Mouse (Mus musculus) left cerebral cortex, adult 6 months (tissue): ENCODE measurements around the gene Cela2a. TPM values are rescaled to one million over a fixed set of nuclear protein-coding genes. Genes with fewer than 3 reads are reported as not detected.

ENCODE experiments used
- long read RNA-seq, 2 experiments: library from polyadenylated mRNA; unstranded; transcript quantifications; one replicate each; pipeline ENCODE4 v2.0.0; 2019 to 2020
- polyA plus RNA-seq: library from polyadenylated mRNA; unstranded; fragments of <200 nt; fragmentation: Nextera tagmentation; gene quantifications from 2 replicates; pipeline ENCODE4 v1.2.3, GENCODE M21; 2021

Cela2a gene
- not detected in 2 replicates for polyA plus RNA-seq
- long read RNA-seq, experiment 1, result 0 reads
- long read RNA-seq, experiment 2, result 0 reads

GRCm38 (mm10) chr4:141826060-141826459, at the start of gene Cela2a:
Gene Cela2a (minus strand): TSS chr4:141826160.

DNA sequence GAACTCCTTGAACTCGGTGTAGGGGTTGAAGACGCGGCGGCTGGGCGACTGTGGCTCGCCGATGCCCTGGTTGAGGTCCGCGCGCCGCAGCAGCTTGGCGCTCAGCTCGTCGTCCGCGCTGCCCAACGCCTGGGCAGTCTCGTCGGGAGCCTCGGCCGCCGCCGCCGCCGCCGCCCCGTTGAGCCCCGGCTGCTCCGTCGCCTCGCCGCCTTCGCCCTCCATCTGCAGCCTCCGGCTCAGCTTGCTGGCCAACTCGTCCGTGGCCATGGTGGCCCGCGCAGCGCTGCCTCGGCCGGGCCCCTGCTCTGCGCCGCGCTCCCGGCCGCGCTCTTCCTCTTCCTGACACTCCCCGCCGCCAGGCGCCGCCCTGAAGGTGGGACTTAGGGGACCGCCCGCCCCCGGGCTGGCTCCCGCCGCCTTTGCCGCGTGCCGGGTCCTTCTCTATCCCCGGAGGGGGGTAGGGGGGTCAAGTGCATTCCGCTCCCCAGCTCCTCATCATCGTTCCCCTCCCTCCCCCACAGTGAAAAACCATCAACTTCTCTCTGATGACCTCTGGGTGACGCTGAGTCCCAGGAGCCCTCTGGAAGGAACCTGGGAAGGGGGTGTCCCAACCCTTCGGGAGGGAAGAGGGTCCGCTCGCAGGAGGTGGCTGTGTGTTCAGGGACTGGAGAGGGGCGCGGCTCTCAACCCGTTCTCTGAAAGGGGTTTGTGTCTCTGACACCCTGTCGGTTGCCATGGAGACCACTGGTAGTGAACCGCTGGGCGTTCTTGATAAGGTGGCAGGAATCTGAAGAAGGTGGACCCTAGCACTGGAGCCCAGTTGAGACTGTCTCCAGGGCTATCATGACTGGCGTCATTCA, 48.9 kb upstream of the Cela2a start, which contains the start of gene Efhd2:
TSS of gene Efhd2 (minus strand) at position 320 of the 860 bp plus-strand sequence.

GRCm38 (mm10) chr4:141845999-141846398, 20.0 kb upstream of the Cela2a start, which contains the start of gene Ctrc:
Gene Ctrc (minus strand): TSS chr4:141846359.

GRCm38 (mm10) chr4:141793282-141794151, 32.4 kb downstream of the Cela2a start, which contains the start of gene Casp9:
Gene Casp9 (plus strand): TSS chr4:141793612.

GRCm38 (mm10) chr4:141790524-141790990, 35.4 kb downstream of the Cela2a start, which contains the start of gene Dnajc16:
Gene Dnajc16 (minus strand): TSS chr4:141790931.

Other genes starting within 250 kb of the Cela2a start
- gene Fblim1, start 220.1 kb downstream of the Cela2a start, polyA plus RNA-seq, result 0.31 and 0.87 TPM in 2 replicates
- gene Tmem82, start 207.5 kb downstream of the Cela2a start, polyA plus RNA-seq, result 0.16 and 0.56 TPM in 2 replicates
- gene Slc25a34, start 202.3 kb downstream of the Cela2a start, polyA plus RNA-seq, result 2.3 and 4.4 TPM in 2 replicates
- gene Plekhm2, start 161.3 kb downstream of the Cela2a start, polyA plus RNA-seq, result 8.3 and 9.7 TPM in 2 replicates
- gene Rsc1a1, start 140.6 kb downstream of the Cela2a start, polyA plus RNA-seq, result not detected in 2 replicates
- gene Ddi2, start 102.7 kb downstream of the Cela2a start, polyA plus RNA-seq, result 5.9 and 6.1 TPM in 2 replicates
- gene Agmat, start 79.5 kb downstream of the Cela2a start, polyA plus RNA-seq, result 4.6 and 7.3 TPM in 2 replicates
- 10.5 and 11.6 TPM in 2 replicates for gene Dnajc16, start 35.2 kb downstream of the Cela2a start, polyA plus RNA-seq
- gene Casp9, start 32.5 kb downstream of the Cela2a start, polyA plus RNA-seq, result 7.4 and 8.8 TPM in 2 replicates
- gene Ctrc, start 20.2 kb upstream of the Cela2a start, polyA plus RNA-seq, result not detected in 2 replicates
- 61.7 and 333 TPM in 2 replicates for gene Efhd2, start 48.8 kb upstream of the Cela2a start, polyA plus RNA-seq
- 7.0 and 9.4 TPM in 2 replicates for gene Fhad1, start 188.9 kb upstream of the Cela2a start, polyA plus RNA-seq